Mouse (Mus musculus) R1 (cell line): ENCODE data around the gene Cd160.

Experiments
- DNase-seq: peaks from one replicate; pipeline ENCODE4 v3.0.0-alpha.2; 2018; ENCODE audit warnings: low read depth, low spot score

Gene Cd160

DNA sequence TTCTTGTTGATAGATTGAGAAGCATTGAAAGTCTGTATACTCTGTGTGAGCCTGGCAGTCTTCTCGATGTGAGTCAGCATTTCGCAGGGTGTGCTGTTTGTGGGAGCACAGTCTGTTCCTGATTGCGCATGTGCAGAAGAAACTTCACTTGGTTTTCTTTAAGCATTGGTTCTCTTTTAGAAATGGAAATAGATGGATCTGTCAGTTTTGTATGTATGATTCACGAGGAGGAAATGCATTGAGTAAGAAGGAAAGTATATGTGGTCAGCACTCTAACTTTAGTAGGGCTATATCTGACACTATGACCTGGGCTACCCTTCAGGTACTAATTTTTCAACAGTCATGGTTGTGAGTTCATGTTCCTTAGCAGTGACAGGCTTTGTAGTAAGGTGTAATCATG is 69.5 kb downstream of the Cd160 start:
- no peak for DNase-seq

DNA sequence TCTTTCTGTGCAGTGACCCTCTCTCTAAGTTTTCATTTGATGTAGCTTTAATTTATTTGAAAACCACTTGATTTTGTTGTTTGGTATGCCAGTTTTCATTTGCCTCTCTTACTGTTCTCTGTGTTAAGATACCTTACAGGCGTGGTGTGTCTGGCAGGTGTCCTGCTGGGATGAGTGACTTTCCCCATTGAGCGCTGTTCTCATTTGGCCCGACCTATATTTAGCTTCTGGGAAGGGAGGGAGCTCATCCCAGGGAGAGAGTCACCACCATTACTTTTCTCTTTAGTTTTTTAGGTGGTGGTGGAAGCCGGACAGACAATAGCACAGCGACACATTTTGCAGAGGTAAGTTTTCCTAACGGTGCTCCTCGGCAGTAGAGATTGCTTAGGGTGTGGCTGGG is 71.5 kb downstream of the Cd160 start:
- peak; percentile 68 for DNase-seq

DNA sequence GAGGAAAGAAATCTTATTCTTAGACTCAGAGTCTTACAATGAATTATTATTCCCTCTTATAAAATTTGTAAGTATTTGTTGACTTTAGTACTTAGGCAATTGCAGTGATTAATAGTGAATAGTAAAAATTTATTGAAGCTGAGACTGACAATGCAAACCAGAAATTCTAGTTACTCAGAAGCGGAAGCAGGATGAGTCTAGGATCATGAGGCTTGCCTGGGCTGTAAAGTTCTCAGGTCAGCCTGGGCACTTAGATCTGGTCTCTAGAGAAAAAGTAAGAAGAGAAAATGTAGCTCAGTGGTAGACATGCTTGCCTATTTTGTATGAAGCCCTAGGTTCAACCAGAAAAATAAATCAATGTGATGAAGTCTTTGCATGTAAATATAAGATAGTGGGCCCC is 73.2 kb downstream of the Cd160 start:
- no peak for DNase-seq
